Mouse (Mus musculus): ENCODE measurements at regions not wholly inside any gene's neighbourhood (a gene's known extent, or its start where the extent isn't known, plus 50 kb on each side); places are given as distances from the start of the nearest gene placed in this dataset.

GRCm38 (mm10) chr2:115177896-115178295 is 403.6 kb upstream of the BC052040 start:
- Histone ChIP-seq H3K27ac (ENCODE audit: low read length) (no peak overlapping the region), H3K27me3 (ENCODE audit: control insufficient read depth, insufficient read depth, low read depth, low read length) (no peaks in the 10 kb centered on the region), H3K4me1 (ENCODE audit: control insufficient read depth, insufficient read depth, low read length) (no peaks in the 10 kb centered on the region), H3K9me3 (replicated peaks; ENCODE audit: control insufficient read depth, low read length, poor library complexity, severe bottlenecking) (no peaks in the 10 kb centered on the region), H3K4me3 (ENCODE audit: low read depth, low read length) (no peak overlapping the region), H3K9ac (ENCODE audit: low read depth, low read length) (no peak overlapping the region), H3K4me2 (ENCODE audit: low read length) (no peak overlapping the region), H3K36me3 (ENCODE audit: control insufficient read depth, insufficient read depth, low read length) (no peaks in the 10 kb centered on the region)
- ATAC-seq: no peak
- WGBS: 24% methylated on average over 1 of the region's 1 CpGs

- no peak overlapping the region for H3K27ac ChIP-seq (ENCODE audit: low read length)
- H3K9me3 ChIP-seq (replicated peaks; ENCODE audit: control insufficient read depth, low read length, poor library complexity, severe bottlenecking): peaks cover 4% of the 10 kb centered on the region; the same call in 1 of the 2 replicates
- H3K4me3 ChIP-seq (ENCODE audit: low read depth, low read length): no peak overlapping the region
- H3K4me1 ChIP-seq (ENCODE audit: control insufficient read depth, insufficient read depth, low read length): no peaks in the 10 kb centered on the region
- no peak overlapping the region for H3K4me2 ChIP-seq (ENCODE audit: low read length)
- H3K27me3 ChIP-seq (ENCODE audit: control insufficient read depth, insufficient read depth, low read depth, low read length): no peaks in the 10 kb centered on the region
- no peak overlapping the region for H3K9ac ChIP-seq (ENCODE audit: low read depth, low read length)
- no peaks in the 10 kb centered on the region for H3K36me3 ChIP-seq (ENCODE audit: control insufficient read depth, insufficient read depth, low read length)
- ATAC-seq: no peak
Observed at GRCm38 (mm10) chr2:115211191-115211590, 370.3 kb upstream of the BC052040 start.

DNA sequence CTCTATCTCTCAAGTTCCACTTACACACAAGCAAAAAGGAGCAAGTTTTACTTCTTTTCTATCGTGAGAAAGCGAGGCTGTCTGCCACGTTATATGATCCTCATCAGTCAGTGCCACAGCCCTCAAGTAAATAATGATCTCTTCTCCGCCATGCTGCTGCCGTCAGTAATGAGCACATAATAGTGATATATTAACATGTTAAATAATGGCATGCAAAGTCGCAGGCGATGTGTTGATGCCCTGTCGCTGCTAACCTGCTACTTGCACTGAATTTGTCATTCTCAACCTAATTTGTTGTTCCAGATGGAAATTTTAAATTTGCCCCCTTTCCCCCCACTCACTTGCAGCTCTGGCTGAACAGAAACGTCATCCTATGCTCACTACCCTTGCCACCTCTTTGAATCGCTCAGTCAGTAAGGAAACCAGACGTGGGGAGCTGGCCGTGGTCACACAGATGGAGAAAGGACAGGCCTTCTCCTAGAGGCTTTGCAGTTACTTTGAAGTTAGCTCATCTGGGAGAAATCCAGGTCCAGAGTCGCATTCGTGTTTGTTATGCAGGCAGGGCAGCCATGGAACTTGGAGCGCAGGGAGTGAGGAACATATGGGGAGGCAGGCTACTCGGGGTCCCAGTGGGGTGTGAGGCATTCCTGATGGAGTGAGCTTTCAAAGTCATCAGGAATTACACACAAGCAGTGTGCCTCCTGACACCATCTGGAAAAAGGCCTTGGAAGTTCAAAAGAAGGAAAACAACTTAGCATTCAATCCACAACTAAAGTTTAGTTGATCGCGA is 368.1 kb upstream of the BC052040 start:
- WGBS: 48% methylated on average over 18 of the region's 18 CpGs

GRCm38 (mm10) chr2:115214292-115214691 is 367.2 kb upstream of the BC052040 start:
- Histone ChIP-seq H3K36me3 (ENCODE audit: control insufficient read depth, insufficient read depth, low read length) (no peaks in the 10 kb centered on the region), H3K27me3 (ENCODE audit: control insufficient read depth, insufficient read depth, low read depth, low read length) (no peaks in the 10 kb centered on the region), H3K4me3 (ENCODE audit: low read depth, low read length) (no peak overlapping the region), H3K4me2 (ENCODE audit: low read length) (no peak overlapping the region), H3K27ac (ENCODE audit: low read length) (no peak overlapping the region), H3K9ac (ENCODE audit: low read depth, low read length) (no peak overlapping the region), H3K4me1 (ENCODE audit: control insufficient read depth, insufficient read depth, low read length) (no peaks in the 10 kb centered on the region), H3K9me3 (replicated peaks; ENCODE audit: control insufficient read depth, low read length, poor library complexity, severe bottlenecking) (no peaks in the 10 kb centered on the region)
- no peak for ATAC-seq
- 77% methylated on average over 6 of the region's 6 CpGs for WGBS

More for the DNA sequence above, 368.1 kb upstream of the BC052040 start:
- H3K4me2 ChIP-seq (ENCODE audit: low read length): no peak overlapping the region
- H3K4me3 ChIP-seq (ENCODE audit: low read depth, low read length): no peak overlapping the region
- no peaks in the 10 kb centered on the region for H3K36me3 ChIP-seq (ENCODE audit: control insufficient read depth, insufficient read depth, low read length)
- H3K9ac ChIP-seq (ENCODE audit: low read depth, low read length): no peak overlapping the region
- no peaks in the 10 kb centered on the region for H3K27me3 ChIP-seq (ENCODE audit: control insufficient read depth, insufficient read depth, low read depth, low read length)
- no peaks in the 10 kb centered on the region for H3K4me1 ChIP-seq (ENCODE audit: control insufficient read depth, insufficient read depth, low read length)
- no peak overlapping the region for H3K27ac ChIP-seq (ENCODE audit: low read length)
- H3K9me3 ChIP-seq (replicated peaks; ENCODE audit: control insufficient read depth, low read length, poor library complexity, severe bottlenecking): peaks cover 4% of the 10 kb centered on the region; the same call in 1 of the 2 replicates
- no peak for ATAC-seq

- Histone ChIP-seq H3K27me3 (ENCODE audit: control insufficient read depth, insufficient read depth, low read depth, low read length) (no peaks in the 10 kb centered on the region), H3K9me3 (replicated peaks; ENCODE audit: control insufficient read depth, low read length, poor library complexity, severe bottlenecking) (no peaks in the 10 kb centered on the region), H3K4me1 (ENCODE audit: control insufficient read depth, insufficient read depth, low read length) (no peaks in the 10 kb centered on the region), H3K36me3 (ENCODE audit: control insufficient read depth, insufficient read depth, low read length) (no peaks in the 10 kb centered on the region), H3K27ac (ENCODE audit: low read length) (no peak overlapping the region), H3K9ac (ENCODE audit: low read depth, low read length) (no peak overlapping the region), H3K4me3 (ENCODE audit: low read depth, low read length) (no peak overlapping the region), H3K4me2 (ENCODE audit: low read length) (no peak overlapping the region)
- no peak for ATAC-seq
- 87% methylated on average over 4 of the region's 4 CpGs for WGBS
Observed at GRCm38 (mm10) chr2:115230041-115230440, 351.5 kb upstream of the BC052040 start.

DNA sequence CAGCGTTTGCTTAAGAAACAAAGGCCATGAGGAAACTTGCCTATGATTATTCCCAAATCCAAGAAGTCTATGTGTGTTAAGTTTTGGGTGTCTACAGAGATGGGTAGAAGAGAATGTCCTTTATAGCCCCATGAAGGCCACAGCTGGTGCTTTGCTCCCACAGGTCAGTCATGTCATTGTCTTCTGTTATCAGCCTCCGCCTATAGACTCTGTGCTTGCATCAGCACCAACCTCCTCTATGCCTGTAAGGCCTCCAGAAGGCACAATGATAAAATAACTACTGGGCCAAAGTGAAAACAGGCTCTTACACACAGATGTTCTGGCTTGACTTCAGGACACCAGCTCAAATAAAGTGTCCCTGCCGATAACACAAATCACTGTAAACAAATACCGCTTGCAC is 333.8 kb upstream of the BC052040 start:
- Histone ChIP-seq H3K4me1 (ENCODE audit: control insufficient read depth, insufficient read depth, low read length) (no peaks in the 10 kb centered on the region), H3K27me3 (ENCODE audit: control insufficient read depth, insufficient read depth, low read depth, low read length) (no peaks in the 10 kb centered on the region), H3K4me3 (ENCODE audit: low read depth, low read length) (no peak overlapping the region), H3K9me3 (replicated peaks; ENCODE audit: control insufficient read depth, low read length, poor library complexity, severe bottlenecking) (no peaks in the 10 kb centered on the region), H3K36me3 (ENCODE audit: control insufficient read depth, insufficient read depth, low read length) (no peaks in the 10 kb centered on the region), H3K4me2 (ENCODE audit: low read length) (no peak overlapping the region), H3K27ac (ENCODE audit: low read length) (no peak overlapping the region), H3K9ac (ENCODE audit: low read depth, low read length) (no peak overlapping the region)
- WGBS: 85% methylated on average over 4 of the region's 4 CpGs
- no peak for ATAC-seq

- Histone ChIP-seq H3K4me2 (ENCODE audit: low read length) (no peak overlapping the region), H3K4me3 (ENCODE audit: low read depth, low read length) (no peak overlapping the region), H3K27me3 (ENCODE audit: control insufficient read depth, insufficient read depth, low read depth, low read length) (no peaks in the 10 kb centered on the region), H3K36me3 (ENCODE audit: control insufficient read depth, insufficient read depth, low read length) (no peaks in the 10 kb centered on the region), H3K4me1 (ENCODE audit: control insufficient read depth, insufficient read depth, low read length) (no peaks in the 10 kb centered on the region), H3K27ac (ENCODE audit: low read length) (no peak overlapping the region), H3K9me3 (replicated peaks; ENCODE audit: control insufficient read depth, low read length, poor library complexity, severe bottlenecking) (no peaks in the 10 kb centered on the region), H3K9ac (ENCODE audit: low read depth, low read length) (no peak overlapping the region)
- WGBS: 66% methylated on average over 5 of the region's 5 CpGs
- no peak for ATAC-seq
Observed at GRCm38 (mm10) chr2:115250019-115250807, 331.3 kb upstream of the BC052040 start.

DNA sequence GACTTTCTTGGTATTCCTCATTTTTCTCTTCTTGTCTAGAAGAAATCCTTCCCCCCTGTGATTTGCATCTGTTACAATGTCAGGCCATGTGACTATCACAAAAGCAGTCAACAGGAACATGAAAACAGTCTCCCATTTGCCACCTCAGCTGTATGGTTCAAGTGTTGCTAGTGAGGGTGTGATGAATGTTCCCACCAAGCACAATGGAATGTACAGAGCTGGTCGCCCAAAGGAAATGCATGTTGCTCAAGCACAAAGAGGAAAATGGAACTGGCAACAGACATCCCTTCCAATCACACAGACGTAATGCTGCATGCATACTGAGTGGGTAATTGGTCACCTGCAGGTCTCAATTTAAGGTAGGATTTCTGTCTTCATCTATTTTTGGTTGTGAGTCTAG is 324.1 kb upstream of the BC052040 start:
- Histone ChIP-seq H3K27me3 (ENCODE audit: control insufficient read depth, insufficient read depth, low read depth, low read length) (no peaks in the 10 kb centered on the region; the same call in 1 of the 2 replicates), H3K4me3 (ENCODE audit: low read depth, low read length) (no peak overlapping the region), H3K9me3 (replicated peaks; ENCODE audit: control insufficient read depth, low read length, poor library complexity, severe bottlenecking) (no peaks in the 10 kb centered on the region), H3K4me1 (ENCODE audit: control insufficient read depth, insufficient read depth, low read length) (no peaks in the 10 kb centered on the region), H3K27ac (ENCODE audit: low read length) (no peak overlapping the region), H3K4me2 (ENCODE audit: low read length) (no peak overlapping the region), H3K9ac (ENCODE audit: low read depth, low read length) (no peak overlapping the region), H3K36me3 (ENCODE audit: control insufficient read depth, insufficient read depth, low read length) (no peaks in the 10 kb centered on the region)
- ATAC-seq: no peak
- WGBS: 82% methylated on average over 2 of the region's 2 CpGs

- Histone ChIP-seq H3K27ac (ENCODE audit: low read length) (no peak overlapping the region), H3K4me2 (ENCODE audit: low read length) (no peak overlapping the region), H3K9ac (ENCODE audit: low read depth, low read length) (no peak overlapping the region), H3K4me1 (ENCODE audit: control insufficient read depth, insufficient read depth, low read length) (no peaks in the 10 kb centered on the region), H3K36me3 (ENCODE audit: control insufficient read depth, insufficient read depth, low read length) (no peaks in the 10 kb centered on the region), H3K4me3 (ENCODE audit: low read depth, low read length) (no peak overlapping the region), H3K9me3 (replicated peaks; ENCODE audit: control insufficient read depth, low read length, poor library complexity, severe bottlenecking) (no peaks in the 10 kb centered on the region), H3K27me3 (ENCODE audit: control insufficient read depth, insufficient read depth, low read depth, low read length) (no peaks in the 10 kb centered on the region)
- ATAC-seq: no peak
- WGBS: 81% methylated on average over 7 of the region's 7 CpGs
Observed at GRCm38 (mm10) chr2:115268247-115268646, 313.3 kb upstream of the BC052040 start.

Measured in midbrain, embryonic 16.5 days (tissue).